Mouse (Mus musculus) kidney, postnatal 14 days (tissue): ENCODE results near the gene Bin2.

Experiments used
- DNase-seq: peaks from one replicate; pipeline ENCODE4 v3.0.0; 2022; ENCODE audit warnings: mixed read lengths

Bin2 gene

GRCm38 (mm10) chr15:100669337-100669736 lies at the start of gene Bin2:
Gene Bin2, minus strand, starts transcription at chr15:100669553.
- no peak for DNase-seq

GRCm38 (mm10) chr15:100718572-100718971 lies 49.2 kb upstream of the Bin2 start:
- DNase-seq: no peak

- DNase-seq: no peak
Measured at GRCm38 (mm10) chr15:100717933-100718332, 48.6 kb upstream of the Bin2 start.

GRCm38 (mm10) chr15:100715399-100715993 lies 46.1 kb upstream of the Bin2 start:
- peak; percentile 55 for DNase-seq

- DNase-seq: no peak
Measured at GRCm38 (mm10) chr15:100714470-100714869, 45.1 kb upstream of the Bin2 start.

GRCm38 (mm10) chr15:100710838-100711237 lies 41.5 kb upstream of the Bin2 start:
- DNase-seq: peak; percentile 66

- no peak for DNase-seq
Measured at GRCm38 (mm10) chr15:100708433-100709078, 39.2 kb upstream of the Bin2 start.

GRCm38 (mm10) chr15:100706226-100706625 lies 36.9 kb upstream of the Bin2 start:
- no peak for DNase-seq

GRCm38 (mm10) chr15:100705376-100705775 lies 36.0 kb upstream of the Bin2 start:
- no peak for DNase-seq

- no peak for DNase-seq
Measured at GRCm38 (mm10) chr15:100703913-100704312, 34.6 kb upstream of the Bin2 start.

- DNase-seq: no peak
Measured at GRCm38 (mm10) chr15:100701856-100702255, 32.5 kb upstream of the Bin2 start.

- no peak for DNase-seq
Measured at GRCm38 (mm10) chr15:100701108-100701507, 31.8 kb upstream of the Bin2 start.

- no peak for DNase-seq
Measured at GRCm38 (mm10) chr15:100700424-100700823, 31.1 kb upstream of the Bin2 start.

GRCm38 (mm10) chr15:100699386-100699785 lies 30.0 kb upstream of the Bin2 start:
- DNase-seq: no peak

GRCm38 (mm10) chr15:100698078-100698477 lies 28.7 kb upstream of the Bin2 start:
- DNase-seq: no peak

GRCm38 (mm10) chr15:100694406-100694805 lies 25.1 kb upstream of the Bin2 start:
- DNase-seq: no peak

GRCm38 (mm10) chr15:100691990-100692389 lies 22.6 kb upstream of the Bin2 start:
- no peak for DNase-seq

- no peak for DNase-seq
Measured at GRCm38 (mm10) chr15:100687430-100687971, 18.1 kb upstream of the Bin2 start, which contains the start of gene Cela1. Gene Cela1, minus strand, starts transcription at chr15:100687921.

- DNase-seq: no peak
Measured at GRCm38 (mm10) chr15:100686989-100687388, 17.6 kb upstream of the Bin2 start.

- DNase-seq: no peak
Measured at GRCm38 (mm10) chr15:100686434-100686833, 17.1 kb upstream of the Bin2 start.

- no peak for DNase-seq
Measured at GRCm38 (mm10) chr15:100685849-100686248, 16.5 kb upstream of the Bin2 start.

- no peak for DNase-seq
Measured at GRCm38 (mm10) chr15:100685255-100685654, 15.9 kb upstream of the Bin2 start.

GRCm38 (mm10) chr15:100684450-100684849 lies 15.1 kb upstream of the Bin2 start:
- DNase-seq: no peak

GRCm38 (mm10) chr15:100683041-100683440 lies 13.7 kb upstream of the Bin2 start:
- peak; percentile 90 for DNase-seq
